Mouse (Mus musculus) ovary, postnatal 36 days (tissue): ENCODE data around the gene Sox30.
A peak's percentile ranks its signal among the peaks of the same experiment; 100 is the strongest.

Experiments
- DNase-seq: peaks from one replicate; pipeline ENCODE4 v3.0.0; 2022; ENCODE audit warnings: low spot score, mixed read lengths

Sox30 gene

DNA sequence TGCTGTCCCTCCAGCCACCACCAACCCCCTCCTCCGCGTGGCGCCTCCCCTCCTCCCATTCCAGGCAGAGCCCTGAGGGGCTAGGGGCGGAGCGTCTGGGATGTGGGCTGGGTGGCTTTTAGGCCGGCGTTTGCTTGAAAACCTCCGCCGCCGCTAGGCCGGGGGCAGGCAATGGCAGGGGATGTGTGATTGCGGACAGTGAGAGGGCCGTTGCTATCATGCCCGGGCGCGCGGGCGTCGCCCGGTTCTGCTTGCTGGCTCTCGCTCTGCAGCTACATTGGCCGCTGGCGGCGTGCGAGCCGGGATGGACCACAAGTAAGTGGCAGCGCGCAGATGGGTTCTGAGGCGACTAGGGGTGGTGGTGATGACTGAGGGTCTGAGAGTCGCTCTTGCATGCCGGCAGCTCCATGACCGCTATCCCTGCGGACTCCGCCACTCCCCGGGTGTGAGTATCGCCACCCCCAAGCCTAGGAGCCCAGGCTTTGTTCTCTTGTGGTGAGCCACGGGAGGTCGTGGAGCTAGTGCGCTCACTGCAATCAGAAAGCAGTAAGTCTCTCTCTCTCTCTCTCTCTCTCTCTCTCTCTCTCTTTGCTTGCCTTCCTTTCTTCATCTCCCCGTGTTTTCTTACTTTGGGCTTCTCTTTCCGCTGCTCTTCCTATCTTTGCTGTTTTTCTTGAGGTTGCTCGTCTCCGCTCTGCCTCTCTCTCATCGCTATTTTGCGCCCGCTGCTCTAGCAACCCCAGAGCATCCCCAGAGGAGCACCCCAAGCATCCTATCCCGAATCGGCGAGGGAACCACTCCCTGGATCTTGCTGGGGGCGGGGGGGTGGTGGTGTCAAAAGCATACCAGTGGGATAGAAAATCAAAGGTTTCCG, 76.0 kb downstream of the Sox30 start, which contains the start of gene Adam19:
Gene Adam19 (plus strand): TSS at position 97 of the 874 bp plus-strand sequence.
- peak; percentile 64 for DNase-seq

DNA sequence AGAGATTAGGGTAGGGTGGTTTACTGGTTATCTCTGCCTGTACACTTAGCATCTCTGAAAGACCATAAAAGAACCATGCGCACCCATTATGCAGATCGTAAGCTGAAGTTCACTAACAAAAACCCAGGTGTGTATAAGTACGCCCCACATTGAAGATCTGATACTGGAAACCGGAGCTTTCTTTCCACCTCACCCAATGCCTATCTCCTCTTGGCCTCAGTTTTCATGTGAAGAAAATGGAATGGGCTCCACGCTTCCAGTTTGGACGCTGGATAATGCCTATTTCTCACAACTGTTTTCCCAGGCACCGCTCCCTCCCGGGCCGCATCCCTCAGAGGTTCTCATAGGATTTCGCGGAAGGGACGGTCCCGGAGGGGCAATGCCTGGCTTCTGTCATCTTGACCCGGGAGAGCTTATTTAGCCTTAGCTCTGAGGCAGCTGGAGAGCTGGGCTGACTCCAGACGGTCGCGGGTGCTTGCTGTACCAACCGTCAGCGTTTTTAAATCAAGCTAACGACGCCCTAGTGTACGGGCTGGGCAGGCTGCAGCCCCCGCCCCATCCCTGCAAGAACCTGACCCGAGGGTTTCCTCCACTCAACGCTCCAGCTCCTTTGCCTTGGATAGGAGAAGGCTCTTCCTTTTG, 76.8 kb downstream of the Sox30 start:
- no peak for DNase-seq

DNA sequence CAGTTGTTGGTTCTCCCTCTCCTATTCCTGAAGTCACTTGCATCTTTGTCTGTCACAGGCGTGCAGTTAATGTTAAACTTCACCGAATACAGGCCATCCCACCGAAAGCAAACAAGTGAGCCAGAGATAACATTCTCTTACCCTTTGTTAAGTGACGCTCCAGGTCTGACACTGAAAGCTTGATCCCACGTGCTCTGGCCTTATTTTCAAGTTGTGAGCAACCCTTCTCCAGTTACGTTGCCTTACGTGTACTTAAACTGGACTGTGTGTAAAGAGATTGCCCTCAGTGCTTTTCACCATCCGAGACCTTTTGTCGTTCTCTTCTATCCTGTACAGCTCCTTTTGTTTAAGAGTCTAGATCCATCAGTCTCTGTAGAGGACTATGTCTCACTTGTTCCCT, 77.9 kb downstream of the Sox30 start:
- DNase-seq, result no peak

DNA sequence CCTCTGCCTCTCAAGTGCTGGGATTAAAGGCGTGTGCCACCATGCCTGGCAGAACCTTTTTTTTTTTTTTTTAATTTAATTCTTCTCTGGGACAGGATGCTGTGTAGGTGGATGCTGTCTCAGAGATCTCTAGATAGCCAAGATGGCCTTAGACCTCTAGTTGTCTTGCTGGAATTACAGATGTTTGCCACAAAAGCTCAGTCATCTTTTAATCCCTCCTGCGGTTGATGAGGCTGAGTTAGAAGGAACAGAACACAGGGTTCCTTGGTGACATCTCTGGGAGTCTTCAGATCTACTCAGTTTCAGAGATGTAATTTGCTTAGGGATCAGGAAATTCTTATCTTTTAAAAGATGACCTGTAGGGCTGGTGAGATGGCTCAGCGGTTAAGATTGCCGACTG, 78.8 kb downstream of the Sox30 start:
- DNase-seq, result no peak

DNA sequence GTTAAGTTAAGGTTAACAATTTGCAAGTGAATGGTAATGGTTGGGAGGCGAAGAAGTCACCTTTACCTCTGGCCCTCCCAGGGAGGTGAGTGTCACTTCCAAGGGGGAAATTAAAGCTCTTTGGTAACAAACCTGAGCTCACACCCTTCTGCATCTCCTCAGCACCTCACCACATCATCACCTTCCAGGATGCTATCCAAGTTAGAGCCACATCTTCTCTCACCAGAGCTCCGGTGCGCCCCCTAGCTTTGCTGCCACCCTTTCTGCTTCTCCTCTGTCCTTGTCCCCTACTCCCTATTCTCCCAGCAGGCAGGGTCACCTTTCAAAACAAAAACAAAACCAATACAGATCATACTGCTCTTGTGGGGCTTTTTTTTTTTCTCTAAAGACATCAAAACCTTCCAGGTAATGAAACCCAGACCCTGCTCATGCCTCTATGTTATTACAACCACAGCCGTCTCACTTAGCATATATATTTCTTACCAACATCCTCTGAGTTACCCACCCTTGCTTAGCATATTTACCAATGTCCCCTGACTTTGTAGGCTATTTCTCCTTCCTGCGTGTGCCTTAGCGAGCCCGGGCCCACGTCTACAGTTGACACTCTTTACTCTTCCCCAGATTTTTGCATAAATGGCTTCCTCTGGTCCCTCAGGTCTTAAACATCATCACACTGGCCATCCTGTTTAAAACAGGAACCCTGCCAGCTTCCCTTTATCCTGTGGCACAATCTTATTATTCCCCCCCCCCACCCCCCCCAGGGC, 80.0 kb downstream of the Sox30 start:
- DNase-seq, result no peak

DNA sequence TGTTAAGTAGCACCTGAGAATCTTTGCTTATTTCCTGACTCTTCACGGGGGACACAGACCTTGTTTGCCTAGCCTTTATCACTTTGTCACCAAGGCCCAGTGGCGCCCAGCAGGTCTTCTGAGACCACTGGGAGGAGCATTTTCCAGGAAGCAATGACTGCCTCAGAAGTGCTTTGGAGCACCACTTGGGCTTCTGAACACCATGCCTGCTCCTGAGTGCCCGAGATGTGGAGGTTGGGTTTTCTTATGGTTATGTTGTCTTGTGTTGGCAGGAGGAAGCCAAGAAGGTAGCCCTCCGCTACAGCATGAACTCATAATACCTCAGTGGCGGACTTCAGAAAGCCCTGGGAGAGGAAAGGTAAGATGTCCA, 80.5 kb downstream of the Sox30 start:
- DNase-seq, result no peak

DNA sequence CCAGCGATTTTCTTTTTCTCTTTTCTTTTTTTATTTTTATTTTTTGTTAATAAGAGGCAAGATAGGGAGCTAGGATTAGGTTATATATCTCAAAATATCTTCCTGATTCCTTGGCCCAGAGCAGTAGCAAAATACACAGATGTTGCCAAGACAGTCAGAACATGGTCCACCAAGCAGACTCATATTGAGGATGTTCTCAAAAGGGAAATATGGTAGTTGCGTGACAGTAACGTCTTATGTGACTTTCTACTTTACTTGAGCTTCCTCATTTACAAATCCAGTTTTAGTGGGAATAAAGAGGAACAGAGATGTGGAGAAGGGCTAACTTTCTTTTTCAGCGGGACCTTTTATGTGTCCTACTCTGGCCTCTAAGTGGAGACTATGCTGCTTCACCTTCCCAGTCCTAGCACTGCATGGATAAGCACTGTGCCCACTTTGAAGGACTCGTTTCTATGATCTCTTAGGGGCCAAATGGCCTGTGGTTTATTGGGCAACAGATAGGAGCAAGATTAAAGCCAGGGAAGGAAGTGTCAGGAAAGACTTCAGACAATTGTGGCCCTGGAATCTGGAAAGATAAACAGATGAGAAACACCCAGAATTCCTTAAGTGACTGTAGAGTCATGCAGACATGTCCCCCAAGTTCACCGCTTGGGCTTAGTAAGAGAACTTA, 81.8 kb downstream of the Sox30 start:
- DNase-seq, result no peak

DNA sequence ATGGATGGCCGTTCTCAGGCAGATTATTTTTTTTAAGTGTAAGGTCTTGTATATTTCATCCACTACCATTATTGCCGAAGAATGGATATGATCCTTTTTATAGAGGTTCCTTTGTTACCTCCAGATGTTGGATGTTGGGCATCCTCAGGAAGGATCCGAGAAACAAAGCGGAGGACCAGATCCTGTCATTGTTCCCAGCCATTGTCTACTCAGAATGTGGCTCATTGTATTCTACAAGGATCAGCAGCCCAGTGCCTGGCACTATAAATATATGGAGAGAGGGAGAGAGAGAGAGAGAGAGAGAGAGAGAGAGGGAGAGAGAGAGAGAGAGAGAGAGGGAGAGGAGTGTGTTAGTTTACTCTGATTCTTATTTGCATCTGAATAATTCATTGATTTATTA, 82.5 kb downstream of the Sox30 start:
- no peak for DNase-seq

DNA sequence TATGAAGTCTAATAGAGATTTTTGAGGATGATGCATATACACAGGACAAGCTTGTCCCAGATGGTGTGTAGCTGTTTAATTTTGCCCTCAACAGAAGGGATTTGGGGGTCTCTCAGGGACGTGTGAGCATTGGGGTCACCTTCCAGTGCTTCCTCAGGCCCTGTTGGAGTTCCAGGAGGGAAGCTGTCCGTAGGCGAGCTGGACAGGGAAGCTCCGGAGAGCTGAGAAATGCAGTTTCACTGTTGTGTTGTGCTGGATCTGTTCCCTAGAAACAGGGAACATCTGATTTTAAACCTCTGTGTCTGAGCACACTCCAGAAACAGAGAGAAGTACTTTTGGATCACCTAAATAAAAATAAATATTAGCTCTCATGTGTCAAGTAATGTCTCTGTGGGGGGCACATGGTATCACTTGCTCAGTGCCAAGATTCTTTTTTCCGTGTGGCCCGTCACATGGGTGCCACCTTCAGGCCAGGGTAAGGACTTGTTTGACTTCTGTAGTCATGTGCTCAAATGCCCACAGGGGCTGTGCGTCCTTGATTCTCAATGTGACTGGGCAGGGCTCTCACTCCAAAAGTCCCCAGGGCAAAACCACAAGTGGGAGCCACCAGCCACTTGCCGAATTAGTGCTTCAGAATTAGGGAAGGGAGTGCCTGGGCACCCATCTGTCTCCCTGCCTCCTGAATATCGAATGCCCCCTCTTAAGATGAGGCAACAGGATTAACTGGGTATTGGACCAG, 83.1 kb downstream of the Sox30 start:
- DNase-seq, result peak; percentile 31

DNA sequence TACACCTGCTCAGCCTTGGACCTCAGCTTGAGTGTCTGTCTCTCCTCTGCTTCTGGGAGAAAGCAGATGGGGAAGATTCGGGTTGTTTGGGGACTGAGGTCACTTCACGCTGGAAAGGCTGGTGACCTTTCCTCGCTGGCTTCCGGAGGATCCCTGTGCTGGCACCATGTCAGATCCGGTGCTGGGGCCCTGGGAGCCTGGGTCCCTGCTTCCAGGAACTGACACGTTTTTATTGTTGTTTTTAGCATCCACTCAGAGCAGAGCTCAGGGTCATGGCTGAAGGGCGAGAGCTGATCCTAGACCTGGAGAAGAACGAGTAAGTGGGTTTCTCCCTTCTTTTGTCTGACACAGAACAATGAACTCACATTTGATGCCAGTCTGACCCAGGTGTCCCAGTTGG, 84.7 kb downstream of the Sox30 start:
- DNase-seq, result no peak

DNA sequence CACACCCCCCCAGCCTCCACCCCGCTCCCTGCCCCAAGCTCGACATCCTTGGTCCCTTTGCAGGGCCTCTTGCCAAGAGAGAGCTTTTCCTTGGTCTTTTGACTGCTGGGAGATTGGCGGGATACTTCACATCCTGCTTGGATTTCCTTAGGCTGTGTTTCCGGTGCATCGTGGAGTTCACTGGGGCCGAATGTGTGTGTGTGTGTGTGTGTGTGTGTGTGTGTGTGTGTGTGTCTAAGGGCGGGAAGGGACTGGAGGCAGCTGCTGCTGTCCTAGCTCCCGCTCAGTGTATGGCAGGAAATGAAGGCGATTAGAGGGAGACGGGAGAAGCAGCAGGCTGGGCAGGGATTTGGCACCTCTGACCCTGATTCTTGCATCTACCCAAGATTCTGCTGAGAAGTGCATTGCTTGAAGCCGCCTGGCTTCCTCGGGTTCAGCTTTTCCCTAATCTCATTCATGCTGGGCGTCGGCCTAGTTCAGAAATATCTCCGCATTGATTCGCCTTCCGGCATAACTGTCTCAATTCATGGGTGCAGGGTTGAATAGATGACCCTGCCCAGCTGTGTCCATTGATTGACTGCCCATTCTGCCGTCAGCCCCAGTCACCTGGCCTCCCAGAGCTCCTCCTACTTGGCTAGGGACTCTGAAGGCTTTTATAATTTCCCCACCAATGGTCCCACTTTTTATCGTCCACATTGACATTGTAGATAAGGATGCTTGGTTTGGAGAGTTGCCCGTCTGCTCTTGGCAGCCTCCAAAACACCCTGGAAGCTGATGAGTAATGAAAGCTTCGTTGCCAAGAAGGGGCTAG, 85.3 kb downstream of the Sox30 start:
- DNase-seq, result peak; percentile 61
